30 mouse cellular contexts compared by ENCODE assay signal in the genomic region with DNA sequence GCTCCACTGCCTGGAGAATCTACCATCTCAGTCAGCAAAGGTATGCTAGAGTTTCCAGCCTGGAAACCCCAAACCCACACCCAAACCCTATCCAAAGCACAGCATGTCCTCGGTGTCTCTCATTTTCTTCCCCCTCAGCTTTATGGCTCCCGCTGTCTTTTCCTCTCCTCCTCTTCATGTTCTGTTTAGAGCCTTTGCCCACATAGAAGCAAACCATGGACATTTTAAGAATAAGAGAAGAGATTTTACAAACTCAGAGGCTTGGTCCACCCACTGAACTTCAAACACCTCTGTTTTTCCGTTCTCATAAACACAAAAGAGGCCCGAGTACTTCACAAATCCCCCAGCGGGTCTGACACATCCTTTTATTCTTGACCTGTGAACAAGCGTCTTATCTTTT.
DNase-seq lines count a peak whose midpoint lies in the region; ATAC-seq and TF ChIP-seq lines count a peak whose summit lies in the region.
"Had no signal": no experiment of that assay in that cellular context is flagged by ENCODE, and none has a peak within 500 bp of the region (broad histone marks: within the 10 kb centered on the region; RNA-seq: fewer than 3 reads in every experiment).

No protein-coding gene starts in this region.

- H3K27me3 ChIP-seq in hindbrain, embryonic 16.5 days (replicated peaks; ENCODE audit: control insufficient read depth, insufficient read depth, low read length) = no peaks in the 10 kb centered on the region
- H3K27me3 ChIP-seq: embryonic facial prominence, embryonic 13.5 days; forebrain, embryonic 12.5 days; forebrain, embryonic 15.5 days; heart, embryonic 13.5 days had no signal

- no peak overlapping the region for H3K9ac ChIP-seq in hindbrain, embryonic 16.5 days (ENCODE audit: low read depth, low read length)
- H3K9ac ChIP-seq: embryonic facial prominence, embryonic 13.5 days; forebrain, embryonic 12.5 days; forebrain, embryonic 15.5 days; heart, embryonic 13.5 days; hindbrain, embryonic 14.5 days had no signal

- no peak overlapping the region for H3K4me3 ChIP-seq in left cerebral cortex, adult 2 months
- no peak overlapping the region for H3K4me3 ChIP-seq in hindbrain, embryonic 16.5 days (ENCODE audit: low read length)
- H3K4me3 ChIP-seq: embryonic facial prominence, embryonic 10.5 days; embryonic facial prominence, embryonic 13.5 days; erythroblast, embryonic 14.5 days; forebrain, embryonic 12.5 days; forebrain, embryonic 15.5 days; heart, adult 2 months; heart, embryonic 10.5 days; heart, embryonic 13.5 days had no signal

- H3K4me2 ChIP-seq in hindbrain, embryonic 16.5 days (ENCODE audit: low read length) = no peak overlapping the region
- H3K4me2 ChIP-seq: embryonic facial prominence, embryonic 13.5 days; forebrain, embryonic 12.5 days; forebrain, embryonic 15.5 days; heart, embryonic 13.5 days; hindbrain, embryonic 14.5 days had no signal

- intact Hi-C loops in left cerebral cortex, adult 2 months (cut with DNase I) = loop anchor here (1.0 to 10.0 kb wide), 3 partner anchors 83 to 422 kb away; a partner anchor contains a TSS
- intact Hi-C loops in left cerebral cortex, postnatal 10 days (cut with DNase I) = no loop called here

- H3K27ac ChIP-seq in left cerebral cortex, adult 2 months = peak overlapping the region; percentile 61
- H3K27ac ChIP-seq in hindbrain, embryonic 16.5 days (ENCODE audit: low read depth, low read length) = no peak overlapping the region
- H3K27ac ChIP-seq: embryonic facial prominence, embryonic 10.5 days; embryonic facial prominence, embryonic 13.5 days; forebrain, embryonic 12.5 days; forebrain, embryonic 15.5 days; heart, adult 2 months; heart, embryonic 10.5 days; heart, embryonic 13.5 days; hindbrain, embryonic 14.5 days had no signal

- 88% methylated on average over 6 of the region's 6 CpGs for whole genome bisulfite sequencing in hindbrain, embryonic 16.5 days

- H3K36me3 ChIP-seq in hindbrain, embryonic 16.5 days (ENCODE audit: control insufficient read depth, insufficient read depth, low read length) = no peaks in the 10 kb centered on the region
- H3K36me3 ChIP-seq: embryonic facial prominence, embryonic 10.5 days; embryonic facial prominence, embryonic 13.5 days; forebrain, embryonic 12.5 days; forebrain, embryonic 15.5 days; G1E; heart, embryonic 10.5 days; heart, embryonic 13.5 days had no signal

- no peaks in the 10 kb centered on the region for H3K9me3 ChIP-seq in hindbrain, embryonic 16.5 days (ENCODE audit: control insufficient read depth, low read length)
- H3K9me3 ChIP-seq: embryonic facial prominence, embryonic 10.5 days; embryonic facial prominence, embryonic 13.5 days; forebrain, embryonic 12.5 days; forebrain, embryonic 15.5 days; G1E; heart, embryonic 10.5 days; heart, embryonic 13.5 days had no signal

- H3K4me1 ChIP-seq in hindbrain, embryonic 16.5 days (ENCODE audit: control insufficient read depth, insufficient read depth, low read depth, low read length) = no peaks in the 10 kb centered on the region
- H3K4me1 ChIP-seq: embryonic facial prominence, embryonic 10.5 days; embryonic facial prominence, embryonic 13.5 days; forebrain, embryonic 12.5 days; forebrain, embryonic 15.5 days; heart, embryonic 10.5 days; heart, embryonic 13.5 days had no signal

- TF ChIP-seq CTCF in left cerebral cortex, adult 2 months (IDR thresholded peaks at IDR 0.05) = no peak

- peak; percentile 78; the same call in 1 of the 2 replicates for ATAC-seq in frontal cortex, adult (ENCODE audit: low TSS enrichment)
- no peak for ATAC-seq in hindbrain, embryonic 16.5 days
- ATAC-seq: forebrain, embryonic 15.5 days; Patski had no signal

- no peak for DNase-seq in frontal cortex, postnatal 10 days (ENCODE audit: low spot score in 2 of 2)
- peak in 1 of 2 experiments; percentile 11 for DNase-seq in left cerebral cortex, adult 2 months (ENCODE audit: extremely low spot score in 1 of 2, low spot score in 2 of 2)
- DNase-seq in left cerebral cortex, postnatal 10 days (ENCODE audit: extremely low spot score in 1 of 2, low spot score in 2 of 2) = no peak
- DNase-seq in right cerebral cortex, postnatal 36 days (ENCODE audit: low spot score in 2 of 2) = peak; percentile 2 to 21
- DNase-seq in right cerebral cortex, postnatal 14 days = no peak
- no peak for DNase-seq in ovary, postnatal 14 days (ENCODE audit: low spot score)
- DNase-seq: adrenal gland, postnatal 10 days; adrenal gland, postnatal 36 days; cerebellum, adult 11-12 months; cerebellum, adult 8-10 months; cerebellum, postnatal 10 days; cerebellum, postnatal 36 days; embryo, embryonic 11 days; gastrocnemius, postnatal 10 days; gastrocnemius, postnatal 36 days; heart, adult 2 months; heart, postnatal 14 days; heart, postnatal 4 days had no signal

Comparison
In these comparisons a context has a peak if more than half of its experiments do, and no peak if none do; other contexts are left out.
1. DNase-seq: peak in right cerebral cortex, postnatal 36 days (2 of 2); none in frontal cortex, postnatal 10 days (0 of 2), left cerebral cortex, postnatal 10 days (0 of 2), right cerebral cortex, postnatal 14 days (single experiment) and ovary, postnatal 14 days (single experiment).